Mouse (Mus musculus): Measurements from ENCODE around the gene Ubash3a. TPM values are rescaled to one million over a fixed set of nuclear protein-coding genes. Genes with fewer than 3 reads are reported as not detected.

Gene Ubash3a
- polyA plus RNA-seq, 1 experiment from 2014 or later, result 0.42 TPM

- H3K27ac ChIP-seq, result no peak overlapping the region
- DNase-seq (ENCODE audit: extremely low spot score, low spot score), result no peak
- WGBS, result 95% methylated on average over 1 of the region's 1 CpGs
Observed at GRCm38 (mm10) chr17:31257149-31257548, 49.5 kb downstream of the Ubash3a start.

GRCm38 (mm10) chr17:31257898-31258297 lies 50.2 kb downstream of the Ubash3a start:
- 94% methylated on average over 12 of the region's 12 CpGs for WGBS
- no peak for DNase-seq (ENCODE audit: extremely low spot score, low spot score)
- no peak overlapping the region for H3K27ac ChIP-seq

More at GRCm38 (mm10) chr17:31257149-31257548, 49.5 kb downstream of the Ubash3a start:
- Histone ChIP-seq H3K27me3 (ENCODE audit: poor library complexity, severe bottlenecking) (no peaks in the 10 kb centered on the region; the same call in 1 of the 2 replicates), H3K4me3 (no peak overlapping the region), H3K9me3 (no peaks in the 10 kb centered on the region), H3K4me1 (peaks cover 10% of the 10 kb centered on the region; the same call in 1 of the 2 replicates), H3K36me3 (replicated peaks) (no peaks in the 10 kb centered on the region)

GRCm38 (mm10) chr17:31258310-31258865 lies 50.7 kb downstream of the Ubash3a start:
- Histone ChIP-seq H3K36me3 (replicated peaks) (no peaks in the 10 kb centered on the region), H3K4me1 (peaks cover 10% of the 10 kb centered on the region; the same call in 1 of the 2 replicates), H3K27me3 (ENCODE audit: poor library complexity, severe bottlenecking) (no peaks in the 10 kb centered on the region), H3K9me3 (no peaks in the 10 kb centered on the region), H3K27ac (no peak overlapping the region), H3K4me3 (no peak overlapping the region)
- DNase-seq (ENCODE audit: extremely low spot score, low spot score), result no peak
- 85% methylated on average over 9 of the region's 9 CpGs for WGBS

More at GRCm38 (mm10) chr17:31257898-31258297, 50.2 kb downstream of the Ubash3a start:
- H3K27me3 ChIP-seq (ENCODE audit: poor library complexity, severe bottlenecking), result no peaks in the 10 kb centered on the region
- no peak overlapping the region for H3K4me3 ChIP-seq
- no peaks in the 10 kb centered on the region for H3K9me3 ChIP-seq
- no peaks in the 10 kb centered on the region for H3K36me3 ChIP-seq (replicated peaks)
- peaks cover 10% of the 10 kb centered on the region; the same call in 1 of the 2 replicates for H3K4me1 ChIP-seq

GRCm38 (mm10) chr17:31259145-31259544 lies 51.5 kb downstream of the Ubash3a start:
- Histone ChIP-seq H3K4me3 (no peak overlapping the region), H3K4me1 (peaks cover 7% of the 10 kb centered on the region; the same call in 1 of the 2 replicates), H3K9me3 (no peaks in the 10 kb centered on the region), H3K27me3 (ENCODE audit: poor library complexity, severe bottlenecking) (no peaks in the 10 kb centered on the region), H3K36me3 (replicated peaks) (no peaks in the 10 kb centered on the region), H3K27ac (no peak overlapping the region)
- WGBS, result 86% methylated on average over 4 of the region's 4 CpGs
- DNase-seq (ENCODE audit: extremely low spot score, low spot score), result no peak

GRCm38 (mm10) chr17:31259825-31260224 lies 52.2 kb downstream of the Ubash3a start:
- no peak overlapping the region for H3K27ac ChIP-seq
- H3K4me3 ChIP-seq, result no peak overlapping the region
- no peaks in the 10 kb centered on the region for H3K27me3 ChIP-seq (ENCODE audit: poor library complexity, severe bottlenecking)
- H3K4me1 ChIP-seq, result peaks cover 6% of the 10 kb centered on the region
- H3K36me3 ChIP-seq (replicated peaks), result no peaks in the 10 kb centered on the region
- no peaks in the 10 kb centered on the region for H3K9me3 ChIP-seq
- WGBS, result 71% methylated on average over 4 of the region's 4 CpGs
- no peak for DNase-seq (ENCODE audit: extremely low spot score, low spot score)

GRCm38 (mm10) chr17:31260430-31260829 lies 52.8 kb downstream of the Ubash3a start:
- peaks cover 12% of the 10 kb centered on the region for H3K4me1 ChIP-seq
- H3K4me3 ChIP-seq, result no peak overlapping the region
- no peaks in the 10 kb centered on the region for H3K27me3 ChIP-seq (ENCODE audit: poor library complexity, severe bottlenecking)
- H3K36me3 ChIP-seq (replicated peaks), result no peaks in the 10 kb centered on the region
- 87% methylated on average over 7 of the region's 7 CpGs for WGBS
- DNase-seq (ENCODE audit: extremely low spot score, low spot score), result no peak
- H3K9me3 ChIP-seq, result no peaks in the 10 kb centered on the region
- no peak overlapping the region for H3K27ac ChIP-seq

- DNase-seq (ENCODE audit: extremely low spot score, low spot score), result no peak
- H3K27me3 ChIP-seq (ENCODE audit: poor library complexity, severe bottlenecking), result no peaks in the 10 kb centered on the region; the same call in 1 of the 2 replicates
- 94% methylated on average over 6 of the region's 6 CpGs for WGBS
- peaks cover 15% of the 10 kb centered on the region for H3K4me1 ChIP-seq
- H3K9me3 ChIP-seq, result no peaks in the 10 kb centered on the region
- H3K4me3 ChIP-seq, result no peak overlapping the region
- no peak overlapping the region for H3K27ac ChIP-seq
- H3K36me3 ChIP-seq (replicated peaks), result no peaks in the 10 kb centered on the region
Observed at GRCm38 (mm10) chr17:31261352-31261751, 53.7 kb downstream of the Ubash3a start.

- Histone ChIP-seq H3K36me3 (replicated peaks) (no peaks in the 10 kb centered on the region), H3K27me3 (ENCODE audit: poor library complexity, severe bottlenecking) (no peaks in the 10 kb centered on the region; the same call in 1 of the 2 replicates), H3K4me3 (no peak overlapping the region), H3K27ac (no peak overlapping the region), H3K9me3 (no peaks in the 10 kb centered on the region), H3K4me1 (peaks cover 15% of the 10 kb centered on the region)
- DNase-seq (ENCODE audit: extremely low spot score, low spot score), result no peak
- 85% methylated on average over 5 of the region's 5 CpGs for WGBS
Observed at GRCm38 (mm10) chr17:31262715-31263114, 55.0 kb downstream of the Ubash3a start.

GRCm38 (mm10) chr17:31263770-31264169 lies 56.1 kb downstream of the Ubash3a start:
- H3K27ac ChIP-seq, result no peak overlapping the region
- no peaks in the 10 kb centered on the region; the same call in 1 of the 2 replicates for H3K27me3 ChIP-seq (ENCODE audit: poor library complexity, severe bottlenecking)
- no peak overlapping the region for H3K4me3 ChIP-seq
- H3K36me3 ChIP-seq (replicated peaks), result no peaks in the 10 kb centered on the region
- H3K9me3 ChIP-seq, result no peaks in the 10 kb centered on the region
- DNase-seq (ENCODE audit: extremely low spot score, low spot score), result no peak
- WGBS, result 94% methylated on average over 5 of the region's 5 CpGs
- H3K4me1 ChIP-seq, result peaks cover 15% of the 10 kb centered on the region

- Histone ChIP-seq H3K27ac (no peak overlapping the region), H3K36me3 (replicated peaks) (no peaks in the 10 kb centered on the region), H3K27me3 (ENCODE audit: poor library complexity, severe bottlenecking) (no peaks in the 10 kb centered on the region; the same call in 1 of the 2 replicates), H3K4me3 (no peak overlapping the region), H3K4me1 (peaks cover 15% of the 10 kb centered on the region), H3K9me3 (no peaks in the 10 kb centered on the region)
- 39% methylated on average over 6 of the region's 6 CpGs for WGBS
- DNase-seq (ENCODE audit: extremely low spot score, low spot score), result no peak
Observed at GRCm38 (mm10) chr17:31264372-31264771, 56.7 kb downstream of the Ubash3a start.

- Histone ChIP-seq H3K4me3 (no peak overlapping the region), H3K27ac (no peak overlapping the region), H3K36me3 (replicated peaks) (no peaks in the 10 kb centered on the region), H3K4me1 (peaks cover 15% of the 10 kb centered on the region), H3K27me3 (ENCODE audit: poor library complexity, severe bottlenecking) (no peaks in the 10 kb centered on the region; the same call in 1 of the 2 replicates), H3K9me3 (no peaks in the 10 kb centered on the region)
- DNase-seq (ENCODE audit: extremely low spot score, low spot score), result no peak
- 22% methylated on average over 3 of the region's 3 CpGs for WGBS
Observed at GRCm38 (mm10) chr17:31265171-31265572, 57.5 kb downstream of the Ubash3a start.

- Histone ChIP-seq H3K4me3 (no peak overlapping the region), H3K9me3 (no peaks in the 10 kb centered on the region), H3K36me3 (replicated peaks) (no peaks in the 10 kb centered on the region), H3K27me3 (ENCODE audit: poor library complexity, severe bottlenecking) (no peaks in the 10 kb centered on the region; the same call in 1 of the 2 replicates), H3K4me1 (peaks cover 18% of the 10 kb centered on the region), H3K27ac (no peak overlapping the region)
- WGBS, result 89% methylated on average over 9 of the region's 9 CpGs
- no peak for DNase-seq (ENCODE audit: extremely low spot score, low spot score)
Observed at GRCm38 (mm10) chr17:31265831-31266230, 58.2 kb downstream of the Ubash3a start.

- 91% methylated on average over 7 of the region's 7 CpGs for WGBS
- Histone ChIP-seq H3K4me3 (no peak overlapping the region), H3K4me1 (peaks cover 23% of the 10 kb centered on the region), H3K9me3 (no peaks in the 10 kb centered on the region), H3K27ac (no peak overlapping the region), H3K36me3 (replicated peaks) (no peaks in the 10 kb centered on the region), H3K27me3 (ENCODE audit: poor library complexity, severe bottlenecking) (no peaks in the 10 kb centered on the region; the same call in 1 of the 2 replicates)
- no peak for DNase-seq (ENCODE audit: extremely low spot score, low spot score)
Observed at GRCm38 (mm10) chr17:31266321-31266950, 58.8 kb downstream of the Ubash3a start.
